Mouse (Mus musculus): Measurements from ENCODE around the gene Mtif2. TPM values are rescaled to one million over a fixed set of nuclear protein-coding genes. Genes with fewer than 3 reads are reported as not detected.

The Mtif2 gene
- 12.7 and 14.8 TPM in 2 replicates for polyA plus RNA-seq (2012; rRNA removed)

GRCm38 (mm10) chr11:29525988-29526794, at the start of gene Mtif2:
TSS of gene Mtif2 (plus strand) at chr11:29526408.

DNA sequence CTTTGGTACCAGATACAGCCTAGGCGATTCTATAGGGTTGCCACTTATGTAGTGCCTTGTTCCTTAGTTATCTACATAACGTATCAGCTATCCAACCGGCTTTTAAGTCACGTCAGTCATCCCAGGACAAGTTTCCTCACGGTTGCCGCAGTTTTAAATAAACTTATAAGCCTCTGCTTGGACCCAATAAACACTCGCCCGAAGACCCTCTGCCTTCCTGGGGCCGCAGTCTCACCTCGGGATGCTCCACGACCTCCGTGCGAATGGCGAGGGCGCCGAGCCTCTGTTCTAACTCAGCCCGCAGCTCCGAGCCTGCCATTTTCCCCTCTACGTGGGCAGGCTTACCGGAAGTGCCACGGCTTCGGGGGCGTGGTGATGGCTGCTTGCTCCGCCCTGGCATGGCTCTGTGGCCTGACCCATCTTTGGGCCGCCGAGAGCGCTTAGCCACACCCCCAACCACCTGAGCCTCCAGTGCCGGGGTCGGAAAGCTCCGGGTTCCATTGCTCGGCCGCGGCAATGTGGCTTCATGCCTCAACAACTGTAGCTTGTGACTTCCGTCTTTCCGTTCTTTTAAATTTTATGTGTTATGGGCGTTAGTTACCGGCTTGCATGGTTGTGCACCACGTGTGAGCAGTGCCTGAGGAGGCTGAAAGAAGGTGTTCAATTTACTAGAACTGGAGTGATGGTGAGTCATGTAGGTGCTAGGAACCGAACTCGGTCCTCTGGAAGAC, 11.4 kb upstream of the Mtif2 start, which contains the start of gene Prorsd1:
TSS of gene Prorsd1 (minus strand) at position 352 of the 731 bp plus-strand sequence.

DNA sequence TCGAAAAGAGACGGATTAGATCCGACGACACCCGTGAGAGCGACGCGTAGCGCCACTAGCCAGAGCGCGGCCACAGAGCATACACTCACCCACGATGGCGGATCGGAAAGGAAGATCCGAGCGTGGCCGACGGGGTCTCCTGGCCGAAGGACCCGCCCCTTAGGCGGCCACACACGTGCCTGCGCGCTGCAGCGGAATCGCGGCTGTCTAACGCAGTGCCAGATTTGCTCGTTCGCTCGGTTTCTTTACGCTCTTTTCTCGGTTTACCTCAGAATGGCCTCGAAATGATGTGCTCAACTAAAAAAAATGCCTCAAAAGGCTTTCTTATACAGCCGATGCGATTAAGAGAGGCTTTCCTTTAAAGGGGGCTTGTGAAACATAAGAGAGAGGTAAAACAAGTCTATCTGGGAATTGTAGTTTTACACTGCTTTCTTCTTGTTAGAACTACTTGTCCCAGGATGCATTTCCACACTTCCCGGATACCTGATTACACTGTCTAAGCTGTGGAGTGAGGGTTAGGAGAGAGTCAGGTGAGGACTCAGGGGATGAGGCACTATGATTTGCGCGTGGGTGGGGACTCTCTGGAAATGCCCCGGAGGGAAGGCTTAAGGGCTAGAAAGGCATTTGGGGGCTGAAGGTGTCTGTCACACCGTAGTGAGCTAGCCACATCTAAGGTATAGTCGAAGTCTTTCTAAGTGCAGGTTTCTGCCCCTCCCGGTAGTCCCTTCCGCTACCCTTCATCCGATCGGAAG, 21.7 kb downstream of the Mtif2 start, which contains the start of the genes Clhc1 and Rps27a:
TSS of gene Clhc1 (plus strand) at position 199 of the 752 bp plus-strand sequence.
TSS of gene Rps27a (minus strand) at position 358 of the 752 bp plus-strand sequence.

Other genes with a start within 250 kb of the Mtif2 start
- gene Ccdc88a, start 152.8 kb upstream of the Mtif2 start, polyA plus RNA-seq (2012; rRNA removed) = 0.95 and 0.96 TPM in 2 replicates
- gene Prorsd1, start 11.4 kb upstream of the Mtif2 start, polyA plus RNA-seq (2012; rRNA removed) = 11.5 and 13.0 TPM in 2 replicates
- gene Clhc1, start 21.5 kb downstream of the Mtif2 start, polyA plus RNA-seq (2012; rRNA removed) = 0.04 and 0.05 TPM in 2 replicates
- gene Rps27a, start 21.7 kb downstream of the Mtif2 start, polyA plus RNA-seq (2012; rRNA removed) = 777 and 798 TPM in 2 replicates
- gene Rtn4, start 166.5 kb downstream of the Mtif2 start, polyA plus RNA-seq (2012; rRNA removed) = 43.7 and 59.6 TPM in 2 replicates